Mouse (Mus musculus) liver, postnatal 0 days (tissue): Measurements from ENCODE around the gene Mrps10.

ENCODE experiments used
- CTCF ChIP-seq: sonication (generic); IDR thresholded peaks from 2 replicates; pipeline ENCODE4 v1.5.1; 2016; ENCODE audit warnings: antibody characterized with exemption, low read depth
- EP300 ChIP-seq: IDR thresholded peaks from 2 replicates; pipeline ENCODE4 v1.6.1; 2016; ENCODE audit warnings: antibody characterized with exemption, low read depth, mild to moderate bottlenecking

GRCm38 (mm10) chr17:47421566-47421965, 52.9 kb downstream of the Mrps10 start:
- TF ChIP-seq CTCF (no peak), EP300 (no peak)
